ENCODE assay signal across 8 mouse cellular contexts in the genomic region with DNA sequence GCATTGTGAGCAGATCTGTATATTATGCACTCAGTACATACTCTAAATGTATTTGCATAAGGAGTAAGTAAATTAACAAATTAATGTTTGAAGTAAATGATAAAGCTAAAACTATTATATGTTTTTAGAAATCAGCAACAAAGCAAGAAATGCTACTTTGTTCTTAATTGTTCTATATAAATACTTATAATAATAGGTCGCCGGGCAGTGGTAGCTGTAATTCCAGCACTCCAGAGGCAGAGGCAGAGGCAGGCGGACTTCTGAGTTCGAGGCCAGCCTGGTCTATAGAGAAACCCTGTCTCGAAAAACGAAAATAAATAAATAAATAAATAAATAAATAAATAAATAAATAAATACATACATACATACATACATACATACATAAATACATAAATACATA.
DNase-seq lines count a peak whose midpoint lies in the region; ATAC-seq and TF ChIP-seq lines count a peak whose summit lies in the region.
"Not testable (repeated sequence)": the region's sequence is repeated elsewhere in the genome, so short reads cannot be mapped to it uniquely, and the experiment has no call there.

No protein-coding gene starts in this region.

- ATAC-seq in hindbrain, embryonic 15.5 days (ENCODE audit: low FRiP score, low read depth), result peak; percentile 80; the same call in 1 of the 2 replicates
- ATAC-seq in lung, postnatal 0 days, result peak; percentile 65; the same call in 1 of the 2 replicates

- not testable (repeated sequence) for H3K9ac ChIP-seq in hindbrain, embryonic 15.5 days; lung, postnatal 0 days (replicated peaks; ENCODE audit: low read depth)

- not testable (repeated sequence) for H3K4me3 ChIP-seq in hindbrain, embryonic 15.5 days; lung, postnatal 0 days (ENCODE audit: low read depth, low read length)

- not testable (repeated sequence) for H3K4me2 ChIP-seq in hindbrain, embryonic 15.5 days; lung, postnatal 0 days (replicated peaks; ENCODE audit: low read depth, low read length)

- 79% methylated on average over 6 of the region's 6 CpGs for WGBS in hindbrain, embryonic 15.5 days
- WGBS in lung, postnatal 0 days, result 79% methylated on average over 6 of the region's 6 CpGs

- H3K27me3 ChIP-seq in hindbrain, embryonic 15.5 days; lung, postnatal 0 days (replicated peaks; ENCODE audit: insufficient read depth, low read length): not testable (repeated sequence)

- not testable (repeated sequence) for H3K9me3 ChIP-seq in hindbrain, embryonic 15.5 days; lung, postnatal 0 days (ENCODE audit: low read length)

- H3K27ac ChIP-seq in hindbrain, embryonic 15.5 days (replicated peaks); lung, postnatal 0 days (ENCODE audit: low read length): not testable (repeated sequence)

- not testable (repeated sequence) for H3K4me1 ChIP-seq in hindbrain, embryonic 15.5 days (replicated peaks); lung, postnatal 0 days (ENCODE audit: insufficient read depth, low read depth, low read length)

- DNase-seq in ZHBTc4 (ENCODE audit: low read depth, low spot score), result peak; percentile 99
- peak; percentile 68 to 72 for DNase-seq in cerebellum, postnatal 4 days (ENCODE audit: low spot score in 2 of 2)
- DNase-seq in gastrocnemius, adult 18-20 months (ENCODE audit: low spot score), result peak; percentile 61
- DNase-seq in layer of hippocampus, postnatal 36 days, result peak; percentile 6 to 13
- peak; percentile 61 for DNase-seq in lung, postnatal 0 days (ENCODE audit: low spot score)
- DNase-seq in retina, postnatal 1 day, result peak; percentile 63
- DNase-seq in thymus, postnatal 4 days, result peak; percentile 81

- TF ChIP-seq CTCF in lung, postnatal 0 days (IDR thresholded peaks at IDR 0.05), result not testable (repeated sequence)

- TF ChIP-seq EP300 in lung, postnatal 0 days (IDR thresholded peaks at IDR 0.05), result not testable (repeated sequence)

- not testable (repeated sequence) for H3K36me3 ChIP-seq in hindbrain, embryonic 15.5 days; lung, postnatal 0 days (ENCODE audit: insufficient read depth, low read length)

Comparison
In these comparisons a context has a peak if more than half of its experiments do, and no peak if none do; other contexts are left out.
1. DNase-seq: peak in every context shown above with its lines; median percentile 99 in ZHBTc4; 81 in thymus, postnatal 4 days; 70 in cerebellum, postnatal 4 days; 63 in retina, postnatal 1 day; 61 in gastrocnemius, adult 18-20 months; 61 in lung, postnatal 0 days; 10 in layer of hippocampus, postnatal 36 days.